Mouse (Mus musculus) urinary bladder, postnatal 14 days (tissue): Measurements from ENCODE around the gene Fbxw7.
A peak's percentile ranks its signal among the peaks of the same experiment; 100 is the strongest.

Source experiments
- DNase-seq: peaks from one replicate; pipeline ENCODE4 v3.0.0; 2021; ENCODE audit warnings: low spot score

Fbxw7 gene

GRCm38 (mm10) chr3:84952135-84952534 is 137.1 kb downstream of the Fbxw7 start:
- DNase-seq: peak; percentile 51

- DNase-seq: no peak
Measured at GRCm38 (mm10) chr3:84952585-84953187, 137.6 kb downstream of the Fbxw7 start.

GRCm38 (mm10) chr3:84955011-84955775 is 140.1 kb downstream of the Fbxw7 start:
- no peak for DNase-seq

- no peak for DNase-seq
Measured at GRCm38 (mm10) chr3:84955857-84956256, 140.8 kb downstream of the Fbxw7 start.

DNA sequence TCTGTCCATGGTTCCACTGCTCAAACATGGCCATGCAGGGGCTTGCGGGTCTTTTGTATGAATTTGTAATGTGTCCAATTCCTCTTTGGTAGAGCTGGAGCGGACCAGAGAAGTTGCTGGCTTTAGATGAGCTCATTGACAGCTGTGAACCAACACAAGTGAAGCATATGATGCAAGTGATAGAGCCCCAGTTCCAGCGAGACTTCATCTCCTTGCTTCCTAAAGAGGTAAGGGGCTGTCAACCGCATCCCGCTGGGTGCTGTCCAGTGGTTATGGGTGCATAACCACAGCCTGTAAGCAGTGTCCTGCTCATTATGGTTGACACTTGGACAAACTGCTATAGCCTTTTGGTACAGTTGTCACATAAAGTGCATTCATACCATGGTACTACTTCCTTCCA is 150.1 kb downstream of the Fbxw7 start:
- no peak for DNase-seq

- DNase-seq: no peak
Measured at GRCm38 (mm10) chr3:84967364-84967763, 152.3 kb downstream of the Fbxw7 start.

GRCm38 (mm10) chr3:84971561-84971960 is 156.5 kb downstream of the Fbxw7 start:
- no peak for DNase-seq

- DNase-seq: no peak
Measured at GRCm38 (mm10) chr3:84972881-84973280, 157.8 kb downstream of the Fbxw7 start.

DNA sequence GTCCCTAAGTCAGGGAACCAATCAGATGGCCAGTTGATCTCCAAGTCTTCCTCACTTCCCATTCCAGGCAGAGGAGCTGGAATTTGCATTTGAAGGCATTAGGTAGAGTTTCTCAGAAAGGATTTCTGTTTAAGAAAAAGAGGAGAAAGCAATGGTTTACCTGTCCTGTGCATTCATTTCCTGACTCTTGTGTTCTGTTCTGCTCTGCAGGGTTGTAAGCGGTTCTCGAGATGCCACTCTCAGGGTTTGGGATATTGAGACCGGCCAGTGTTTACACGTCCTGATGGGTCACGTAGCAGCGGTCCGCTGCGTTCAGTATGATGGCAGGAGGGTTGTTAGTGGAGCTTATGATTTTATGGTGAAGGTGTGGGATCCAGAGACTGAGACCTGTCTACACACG is 159.1 kb downstream of the Fbxw7 start:
- no peak for DNase-seq

DNA sequence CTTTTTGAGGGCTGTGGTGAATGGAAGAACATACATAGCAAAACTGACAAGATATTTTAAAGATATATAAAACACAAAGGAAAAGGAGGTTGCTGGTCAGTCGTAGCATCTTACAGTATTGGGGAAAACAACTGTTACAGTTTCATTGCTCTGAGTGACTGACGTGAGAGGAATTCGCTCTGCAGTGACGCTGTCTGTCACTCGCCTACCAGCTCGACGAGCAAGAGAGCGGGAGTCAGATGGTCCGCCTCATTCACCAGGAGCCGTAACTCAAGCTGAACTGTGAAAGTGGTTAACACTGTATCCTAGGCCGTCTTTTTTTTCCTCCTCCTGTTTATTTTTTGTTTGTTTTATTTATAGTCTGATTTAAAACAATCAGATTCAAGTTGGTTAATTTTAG is 163.6 kb downstream of the Fbxw7 start:
- no peak for DNase-seq

- DNase-seq: no peak
Measured at GRCm38 (mm10) chr3:84980158-84980557, 165.1 kb downstream of the Fbxw7 start.

DNA sequence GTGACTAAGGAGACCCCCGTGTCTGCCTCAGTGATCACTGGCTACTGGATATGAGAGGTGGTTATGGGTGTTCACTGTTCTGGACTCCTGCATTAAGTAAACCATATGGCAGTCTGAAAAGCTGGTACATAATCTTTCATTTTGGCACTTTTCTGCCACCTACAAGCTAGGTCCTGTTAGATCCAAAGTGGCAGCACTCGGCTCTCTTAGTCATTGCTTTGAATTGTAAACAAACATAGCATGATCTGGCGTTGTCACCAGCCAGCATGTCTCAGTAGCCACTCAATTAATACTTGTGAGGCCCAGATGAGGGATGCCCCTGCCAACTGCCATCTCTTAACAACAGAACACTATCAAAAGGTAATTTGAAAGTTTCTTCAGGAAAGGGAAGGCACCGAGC is 167.6 kb downstream of the Fbxw7 start:
- no peak for DNase-seq

DNA sequence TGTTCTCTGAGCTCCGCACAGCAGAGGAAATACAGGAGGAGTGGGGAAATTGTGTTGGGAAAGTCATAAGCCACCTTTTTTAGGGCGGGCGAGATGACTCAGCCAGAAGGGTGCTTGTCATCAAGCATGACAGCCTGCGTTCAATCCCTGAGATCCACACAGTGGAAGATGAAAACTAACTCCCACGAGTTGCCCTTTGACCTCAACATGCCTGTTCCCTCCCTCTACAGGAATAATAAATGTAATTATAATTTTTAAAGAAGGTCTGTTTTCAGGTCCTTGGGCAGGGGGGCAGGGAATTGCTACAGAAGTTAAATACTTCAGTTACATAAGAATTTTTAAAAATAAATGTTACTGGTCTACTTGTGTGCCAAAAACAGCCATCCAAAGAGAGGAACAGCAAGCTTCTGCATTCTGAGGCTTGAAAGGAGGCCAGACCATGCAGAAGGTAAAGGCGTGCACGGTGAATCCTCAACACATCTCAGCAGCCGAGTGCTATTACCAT is 170.1 kb downstream of the Fbxw7 start:
- no peak for DNase-seq

DNA sequence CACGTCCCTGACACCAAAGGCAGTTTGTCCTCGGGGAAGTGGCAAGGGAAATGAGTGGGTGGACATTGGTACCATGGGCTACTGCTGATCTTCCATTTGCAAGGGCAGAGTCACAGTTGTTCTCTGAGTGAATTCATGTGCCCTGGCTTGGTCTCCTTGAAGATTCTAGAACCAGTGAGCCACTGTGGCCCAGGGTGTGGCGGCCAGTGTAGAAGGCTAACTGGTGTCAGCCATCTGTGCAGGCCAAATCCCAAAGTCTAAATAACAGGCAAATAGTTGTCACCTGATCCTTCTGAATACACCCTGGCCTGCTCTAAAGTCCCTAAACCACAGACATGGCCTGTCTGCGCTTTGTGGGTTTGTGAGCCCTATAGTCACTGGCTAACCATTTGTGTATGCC is 173.8 kb downstream of the Fbxw7 start:
- no peak for DNase-seq

DNA sequence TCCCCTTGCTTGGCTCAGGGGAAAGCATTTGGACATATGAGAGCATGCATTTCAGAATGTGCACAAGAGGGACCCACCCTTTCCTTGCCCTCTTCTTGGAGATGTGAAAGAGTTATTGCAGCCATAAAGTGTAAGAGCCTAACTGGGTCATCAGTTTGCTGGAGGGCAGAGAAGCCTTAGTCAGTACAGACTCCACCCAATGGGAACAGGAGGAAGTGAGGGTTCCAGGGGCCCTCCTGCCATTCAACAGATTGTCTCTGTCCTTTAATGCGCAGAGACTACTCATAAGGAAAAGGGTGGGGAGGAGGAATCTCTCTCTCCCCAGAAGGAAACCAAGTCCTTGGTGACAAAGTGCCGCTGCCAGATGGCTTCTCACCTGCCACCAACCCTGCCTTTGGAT is 190.2 kb downstream of the Fbxw7 start:
- DNase-seq: no peak

- no peak for DNase-seq
Measured at GRCm38 (mm10) chr3:85012889-85013288, 197.8 kb downstream of the Fbxw7 start.

DNA sequence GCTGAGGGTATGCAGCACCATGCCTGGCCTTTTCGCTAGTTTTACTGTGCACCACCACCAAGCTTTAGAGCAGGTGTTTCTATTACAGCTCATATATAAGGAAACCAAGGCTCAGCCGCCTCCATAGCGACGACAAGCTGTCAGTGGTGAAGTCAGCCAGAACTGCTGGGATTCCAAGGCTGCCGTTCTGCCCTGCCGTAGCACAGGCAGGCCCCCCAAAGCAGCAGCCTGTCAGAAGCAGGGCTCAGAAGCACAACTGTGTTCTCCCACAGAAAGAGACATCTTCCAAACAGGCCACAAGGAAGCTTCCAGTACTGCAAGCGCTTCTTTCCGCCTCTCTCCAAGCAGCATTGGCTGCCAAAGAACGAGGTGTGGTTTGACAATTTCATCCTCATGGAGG is 200.6 kb downstream of the Fbxw7 start:
- DNase-seq: no peak

GRCm38 (mm10) chr3:85020137-85020536 is 205.1 kb downstream of the Fbxw7 start:
- DNase-seq: no peak

DNA sequence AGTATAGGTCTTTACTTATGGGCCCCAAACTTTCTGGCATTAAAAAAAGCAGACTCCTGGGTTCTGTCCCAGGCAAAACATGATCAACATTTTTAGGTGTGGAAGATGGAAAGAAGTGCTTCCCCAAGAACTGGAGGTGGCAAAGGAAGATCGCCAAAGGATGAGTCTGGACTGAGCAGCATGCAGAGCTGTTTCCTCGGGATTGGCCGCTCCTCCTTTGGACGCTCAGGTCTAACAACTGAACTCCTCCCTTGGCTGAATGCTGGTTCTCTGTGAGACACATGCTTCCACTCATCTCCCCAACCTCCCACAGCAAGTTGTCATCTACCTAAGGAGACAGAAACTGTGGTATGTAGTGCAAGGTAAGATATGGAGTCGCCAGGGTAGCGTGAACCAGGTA is 206.7 kb downstream of the Fbxw7 start:
- DNase-seq: no peak

DNA sequence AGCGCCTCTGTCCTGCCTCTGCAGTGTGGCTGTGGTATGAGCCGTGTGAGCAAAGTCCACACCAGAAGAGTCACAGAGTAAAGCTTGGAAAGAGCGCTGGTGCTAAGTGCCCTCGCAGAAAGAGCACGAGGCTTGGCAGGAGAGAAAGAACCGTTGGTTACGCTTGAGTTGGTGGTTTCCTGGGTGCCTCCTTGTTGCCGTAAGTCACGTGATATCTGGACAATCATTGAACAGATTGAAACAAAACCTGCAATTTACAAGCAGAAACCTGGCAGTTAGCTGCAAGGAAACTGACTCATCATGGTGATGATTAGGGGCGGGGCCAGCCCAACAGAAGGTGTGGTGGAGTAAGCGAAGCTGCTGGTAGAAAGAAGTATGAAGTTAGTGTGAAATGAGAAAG is 207.7 kb downstream of the Fbxw7 start:
- peak; percentile 20 for DNase-seq

DNA sequence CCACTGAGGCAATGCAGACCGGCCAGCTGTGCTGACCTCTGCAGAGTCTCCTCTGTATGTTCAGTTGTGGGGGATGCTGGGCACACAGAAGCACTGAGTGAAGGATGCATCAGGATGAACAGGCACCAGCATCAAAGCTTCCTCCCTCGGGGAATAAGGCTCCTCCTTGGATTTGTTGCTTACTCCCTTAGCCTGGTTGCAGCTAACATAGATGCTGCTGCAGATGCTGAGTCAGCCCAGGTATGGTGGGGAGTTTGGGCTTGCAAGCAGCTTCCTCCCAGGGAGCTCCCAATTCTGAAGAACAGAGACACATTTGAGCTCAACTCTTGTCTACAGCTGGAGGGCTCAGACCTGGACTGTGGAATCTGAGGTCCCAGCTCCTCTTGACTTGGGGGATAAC is 209.2 kb downstream of the Fbxw7 start:
- DNase-seq: no peak

- peak; percentile 10 for DNase-seq
Measured at GRCm38 (mm10) chr3:85024817-85025705, 210.0 kb downstream of the Fbxw7 start.
